Mouse (Mus musculus): ENCODE data around the gene Gm2244. TPM values are rescaled to one million over a fixed set of nuclear protein-coding genes. Genes with fewer than 3 reads are reported as not detected.
A peak's percentile ranks its signal among the peaks of the same experiment; 100 is the strongest.
"Not testable (repeated sequence)": the region's sequence is repeated elsewhere in the genome, so short reads cannot be mapped to it uniquely, and the experiment has no call there.

Gm2244 gene
- polyA plus RNA-seq (2016; fragmentation: Nextera tagmentation; extraction: Ambion mirVana), result not detected in 2 replicates

GRCm38 (mm10) chr14:19549863-19550262, at the start of gene Gm2244:
Gm2244 (minus strand) TSS chr14:19549963.
- not testable (repeated sequence) for H3K9me3 ChIP-seq; H3K27ac ChIP-seq; H3K36me3 ChIP-seq; H3K9ac ChIP-seq; H3K4me2 ChIP-seq (replicated peaks); H3K27me3 ChIP-seq (replicated peaks); ATAC-seq (ENCODE audit: low FRiP score, low read depth); H3K4me1 ChIP-seq; H3K4me3 ChIP-seq
- 90% methylated on average over 1 of the region's 3 CpGs for WGBS

GRCm38 (mm10) chr14:19584804-19585667, 35.3 kb upstream of the Gm2244 start, which contains the start of gene Gm2237:
Gm2237 (minus strand) TSS chr14:19585135.
- H3K27ac ChIP-seq; H3K9me3 ChIP-seq; H3K4me1 ChIP-seq; H3K27me3 ChIP-seq (replicated peaks); ATAC-seq (ENCODE audit: low FRiP score, low read depth); H3K36me3 ChIP-seq: not testable (repeated sequence)
- H3K4me3 ChIP-seq, result peak within 1 kb of the TSS; percentile 49
- WGBS, result 2% methylated on average over 21 of the region's 62 CpGs
- peak within 1 kb of the TSS; percentile 65 for H3K9ac ChIP-seq
- H3K4me2 ChIP-seq (replicated peaks), result peak within 1 kb of the TSS; percentile 57

Other genes with a start within 250 kb of the Gm2244 start
- 1.8 and 3.0 TPM in 2 replicates for gene Gm21738, start 131.0 kb downstream of the Gm2244 start, polyA plus RNA-seq (2016; fragmentation: Nextera tagmentation; extraction: Ambion mirVana)
- gene Gm2237, start 35.2 kb upstream of the Gm2244 start, polyA plus RNA-seq (2016; fragmentation: Nextera tagmentation; extraction: Ambion mirVana), result 3.2 and 4.2 TPM in 2 replicates
- not detected in 2 replicates for gene Gm5458, start 52.6 kb upstream of the Gm2244 start, polyA plus RNA-seq (2016; fragmentation: Nextera tagmentation; extraction: Ambion mirVana)
- gene Nid2, start 201.3 kb upstream of the Gm2244 start, polyA plus RNA-seq (2016; fragmentation: Nextera tagmentation; extraction: Ambion mirVana), result 53.6 and 59.5 TPM in 2 replicates

All from neural tube, embryonic 12.5 days (tissue).